Mouse (Mus musculus) MEL (cell line): ENCODE measurements around the gene Cdhr5. TPM values are rescaled to one million over a fixed set of nuclear protein-coding genes. Genes with fewer than 3 reads are reported as not detected.

Experiments
- DNase-seq: peaks from one replicate; pipeline ENCODE4 v3.0.0; 2011; ENCODE audit warnings: low read depth, low spot score
- H3K27ac ChIP-seq: 2 replicates; pipeline ENCODE4 v1.5.1; 2012; ENCODE audit warnings: low read depth, mild to moderate bottlenecking, control low read depth, low read length, moderate library complexity; ENCODE audit not compliant: control insufficient read depth
- H3K27me3 ChIP-seq, 2 experiments: fragments of 150-350 bp in 1 of 2; sonication (generic) in 1 of 2; 2 replicates each; pipeline ENCODE4 v1.6.1; 2012; ENCODE audit warnings: low read length in 2 of 2, mild to moderate bottlenecking in 2 of 2, improper control_type of control experiment in 1 of 2, moderate library complexity in 1 of 2; ENCODE audit not compliant: insufficient read depth in 2 of 2, control insufficient read depth in 1 of 2
- H3K36me3 ChIP-seq, 2 experiments: 2 replicates each; pipeline ENCODE4 v1.6.1; 2012 to 2014; ENCODE audit warnings: low read length in 2 of 2, improper control_type of control experiment in 1 of 2, inconsistent platforms in 1 of 2, mild to moderate bottlenecking in 1 of 2; ENCODE audit not compliant: insufficient read depth in 2 of 2, control insufficient read depth in 1 of 2
- H3K4me1 ChIP-seq, 2 experiments: fragments of 150-350 bp in 1 of 2; sonication (generic) in 1 of 2; 2 replicates each; pipeline ENCODE4 v1.6.1; 2012; ENCODE audit warnings: low read length in 2 of 2, improper control_type of control experiment in 1 of 2, mild to moderate bottlenecking in 1 of 2; ENCODE audit not compliant: insufficient read depth in 2 of 2, control insufficient read depth in 1 of 2
- H3K4me3 ChIP-seq, 2 experiments: fragments of 150-350 bp in 1 of 2; sonication (generic) in 1 of 2; 2 replicates each; pipeline ENCODE4 v1.5.1; 2012; ENCODE audit warnings: low read depth in 2 of 2, low read length in 2 of 2, mild to moderate bottlenecking in 2 of 2, moderate library complexity in 2 of 2, control low read depth in 1 of 2, improper control_type of control experiment in 1 of 2; ENCODE audit not compliant: control insufficient read depth in 1 of 2, insufficient read depth in 1 of 2
- H3K79me2 ChIP-seq: 2 replicates; pipeline ENCODE4 v1.6.1; 2012; ENCODE audit warnings: mild to moderate bottlenecking, low read length, moderate library complexity; ENCODE audit not compliant: control insufficient read depth, poor library complexity, insufficient read depth
- H3K9ac ChIP-seq: 2 replicates; pipeline ENCODE4 v1.6.1; 2012; ENCODE audit warnings: low read depth, mild to moderate bottlenecking, control low read depth, low read length, moderate library complexity; ENCODE audit not compliant: control insufficient read depth, poor library complexity, severe bottlenecking
- H3K9me3 ChIP-seq: fragments of 150-350 bp; sonication (generic); replicated peaks from 2 replicates; pipeline ENCODE4 v1.6.1; 2012; ENCODE audit warnings: mild to moderate bottlenecking, low read length, improper control_type of control experiment, moderate library complexity; ENCODE audit not compliant: insufficient read depth
- BHLHE40 ChIP-seq: IDR thresholded peaks from 2 replicates; pipeline ENCODE4 v1.6.1; 2012; ENCODE audit warnings: low read depth, mild to moderate bottlenecking, inconsistent platforms, low read length, improper control_type of control experiment, borderline replicate concordance
- CHD1 ChIP-seq: IDR thresholded peaks from 2 replicates; pipeline ENCODE4 v1.6.1; 2012; ENCODE audit warnings: low read depth, mild to moderate bottlenecking, inconsistent platforms, low read length, improper control_type of control experiment
- CHD2 ChIP-seq: IDR thresholded peaks from 2 replicates; pipeline ENCODE4 v1.6.1; 2011; ENCODE audit warnings: low read length, improper control_type of control experiment
- CTCF ChIP-seq, 3 experiments: IDR thresholded peaks in 2 of 3; conservative IDR thresholded peaks in 1 of 3; 2 replicates each; pipeline ENCODE4 v1.5.1; 2011 to 2012; ENCODE audit warnings: low read length in 3 of 3, low read depth in 2 of 3, mild to moderate bottlenecking in 2 of 3, improper control_type of control experiment in 1 of 3, inconsistent platforms in 1 of 3, mixed read lengths in 1 of 3, moderate library complexity in 1 of 3; ENCODE audit not compliant: control insufficient read depth in 1 of 3, insufficient read depth in 1 of 3, poor library complexity in 1 of 3, severe bottlenecking in 1 of 3
- E2F4 ChIP-seq: IDR thresholded peaks from 2 replicates; pipeline ENCODE4 v1.6.1; 2011; ENCODE audit warnings: low read depth, low read length, improper control_type of control experiment, borderline replicate concordance
- ELF1 ChIP-seq: IDR thresholded peaks from 2 replicates; pipeline ENCODE4 v1.6.1; 2014; ENCODE audit warnings: low read depth, mild to moderate bottlenecking, inconsistent platforms, low read length, improper control_type of control experiment, moderate library complexity
- GABPA ChIP-seq: IDR thresholded peaks from 2 replicates; pipeline ENCODE4 v1.6.1; 2012; ENCODE audit warnings: low read depth, mild to moderate bottlenecking, inconsistent platforms, low read length, improper control_type of control experiment, moderate library complexity
- HCFC1 ChIP-seq: IDR thresholded peaks from 2 replicates; pipeline ENCODE4 v1.6.1; 2012; ENCODE audit warnings: low read depth, mild to moderate bottlenecking, inconsistent platforms, low read length, improper control_type of control experiment, moderate library complexity
- JUND ChIP-seq: IDR thresholded peaks from 2 replicates; pipeline ENCODE4 v1.6.1; 2011; ENCODE audit warnings: low read depth, mild to moderate bottlenecking, improper control_type of control experiment, low read length
- KAT2A ChIP-seq: conservative IDR thresholded peaks from 2 replicates; pipeline ENCODE4 v1.6.1; 2012; ENCODE audit warnings: low read depth, low read length, improper control_type of control experiment, inconsistent platforms
- MAFK ChIP-seq: IDR thresholded peaks from 2 replicates; pipeline ENCODE4 v1.6.1; 2011; ENCODE audit warnings: low read depth, mild to moderate bottlenecking, low read length, improper control_type of control experiment, borderline replicate concordance
- MAX ChIP-seq: IDR thresholded peaks from 2 replicates; pipeline ENCODE4 v1.6.1; 2011; ENCODE audit warnings: low read length, improper control_type of control experiment
- MAZ ChIP-seq: IDR thresholded peaks from 2 replicates; pipeline ENCODE4 v1.6.1; 2012; ENCODE audit warnings: low read depth, mild to moderate bottlenecking, inconsistent platforms, low read length, improper control_type of control experiment
- MEF2A ChIP-seq: IDR thresholded peaks from 2 replicates; pipeline ENCODE4 v1.6.1; 2014; ENCODE audit warnings: low read depth, mild to moderate bottlenecking, inconsistent platforms, low read length, improper control_type of control experiment; ENCODE audit not compliant: poor library complexity, insufficient replicate concordance, severe bottlenecking; ENCODE audit errors: extremely low read depth
- MYB ChIP-seq: IDR thresholded peaks from 2 replicates; pipeline ENCODE4 v1.6.1; 2011; ENCODE audit warnings: mild to moderate bottlenecking, low read depth, low read length, improper control_type of control experiment
- MYC ChIP-seq: IDR thresholded peaks from 2 replicates; pipeline ENCODE4 v1.6.1; 2011; ENCODE audit warnings: low read depth, mild to moderate bottlenecking, low read length, improper control_type of control experiment, moderate library complexity
- NELFE ChIP-seq: IDR thresholded peaks from 2 replicates; pipeline ENCODE4 v1.6.1; 2011; ENCODE audit warnings: low read depth, low read length, improper control_type of control experiment
- NRF1 ChIP-seq: IDR thresholded peaks from 2 replicates; pipeline ENCODE4 v1.6.1; 2014; ENCODE audit warnings: low read depth, mild to moderate bottlenecking, inconsistent platforms, low read length, improper control_type of control experiment, moderate library complexity; ENCODE audit not compliant: poor library complexity, insufficient read depth, severe bottlenecking
- POLR2A ChIP-seq, 2 experiments: IDR thresholded peaks; 2 replicates each; pipeline ENCODE4 v1.6.1; 2011 to 2012; ENCODE audit warnings: low read length in 2 of 2, mild to moderate bottlenecking in 2 of 2, control low read depth in 1 of 2, improper control_type of control experiment in 1 of 2, low read depth in 1 of 2, moderate library complexity in 1 of 2; ENCODE audit not compliant: control insufficient read depth in 1 of 2, insufficient read depth in 1 of 2, poor library complexity in 1 of 2
- POLR2AphosphoS2 ChIP-seq: IDR thresholded peaks from 2 replicates; pipeline ENCODE4 v1.6.1; 2011; ENCODE audit warnings: low read length, improper control_type of control experiment
- RAD21 ChIP-seq: IDR thresholded peaks from 2 replicates; pipeline ENCODE4 v1.6.1; 2011; ENCODE audit warnings: mild to moderate bottlenecking, low read depth, low read length, improper control_type of control experiment
- RCOR1 ChIP-seq: IDR thresholded peaks from 2 replicates; pipeline ENCODE4 v1.6.1; 2012; ENCODE audit warnings: low read depth, mild to moderate bottlenecking, inconsistent platforms, low read length, improper control_type of control experiment
- SMC3 ChIP-seq: IDR thresholded peaks from 2 replicates; pipeline ENCODE4 v1.6.1; 2011; ENCODE audit warnings: low read depth, low read length, improper control_type of control experiment
- TAL1 ChIP-seq: IDR thresholded peaks from 2 replicates; pipeline ENCODE4 v1.6.1; 2012; ENCODE audit warnings: mild to moderate bottlenecking, inconsistent platforms, low read length, moderate library complexity, mixed read lengths
- TBP ChIP-seq: IDR thresholded peaks from 2 replicates; pipeline ENCODE4 v1.8.0; 2011; ENCODE audit warnings: low read depth, low read length, improper control_type of control experiment
- TCF12 ChIP-seq: IDR thresholded peaks from 2 replicates; pipeline ENCODE4 v1.6.1; 2014; ENCODE audit warnings: low read depth, mild to moderate bottlenecking, inconsistent platforms, low read length, improper control_type of control experiment, moderate library complexity
- USF1 ChIP-seq: IDR thresholded peaks from 2 replicates; pipeline ENCODE4 v1.6.1; 2014; ENCODE audit warnings: low read depth, mild to moderate bottlenecking, inconsistent platforms, low read length, improper control_type of control experiment, moderate library complexity
- USF2 ChIP-seq, 2 experiments: IDR thresholded peaks; 2 replicates each; pipeline ENCODE4 v1.6.1; 2011 to 2012; ENCODE audit warnings: improper control_type of control experiment in 2 of 2, low read length in 2 of 2, borderline replicate concordance in 1 of 2, inconsistent platforms in 1 of 2, low read depth in 1 of 2, mild to moderate bottlenecking in 1 of 2; ENCODE audit not compliant: insufficient read depth in 1 of 2
- ZMIZ1 ChIP-seq: IDR thresholded peaks from 2 replicates; pipeline ENCODE4 v1.6.1; 2012; ENCODE audit warnings: low read depth, mild to moderate bottlenecking, inconsistent platforms, low read length, improper control_type of control experiment, moderate library complexity
- polyA plus RNA-seq, 2 experiments: library from polyadenylated mRNA; stranded (reverse) in 1 of 2; unstranded in 1 of 2; fragments of >175 nt in 1 of 2; fragments of >200 nt in 1 of 2; gene quantifications; 2 replicates each; pipeline versions ENCODE4 v1.2.1 to v1.2.4; 2012; ENCODE audit warnings: low replicate concordance in 2 of 2, low read depth in 1 of 2; ENCODE audit not compliant: insufficient read length in 2 of 2, insufficient read depth in 1 of 2, missing spikeins in 1 of 2
- total RNA-seq: library from RNA; depleted of rRNA; stranded (reverse); fragments of 300-350 nt; gene quantifications from 2 replicates; pipeline ENCODE4 v1.2.3, GENCODE M21; 2012

The Cdhr5 gene
- total and polyA plus RNA-seq, 3 experiments = not detected

DNA sequence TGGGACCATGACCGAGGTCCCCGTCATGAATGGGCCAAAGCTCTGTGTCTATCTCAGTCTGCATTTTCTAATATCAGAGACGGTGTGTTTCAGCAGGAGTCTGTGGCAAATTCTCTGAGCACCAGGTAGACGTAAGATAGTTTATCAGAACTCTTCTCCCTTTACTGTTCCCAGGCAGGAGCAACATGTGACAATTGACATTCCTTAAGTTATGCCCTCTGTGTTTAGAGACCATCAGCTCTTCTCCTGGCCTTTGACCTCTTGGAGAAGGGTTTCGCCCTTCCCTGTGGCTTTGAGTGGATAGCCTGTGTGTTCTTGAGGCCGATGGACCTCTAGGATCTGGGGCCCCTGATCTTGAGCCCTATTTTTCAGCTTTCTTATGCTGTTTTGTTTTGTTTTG is 46.9 kb downstream of the Cdhr5 start:
- Histone ChIP-seq H3K36me3 (peaks cover 11 to 20% of the 10 kb centered on the region in 2 experiments; a peak in 3 of 4 replicates), H3K4me3 (peak overlapping the region; percentile 76 to 78), H3K79me2 (peaks cover 36% of the 10 kb centered on the region), H3K9me3 (no peaks in the 10 kb centered on the region), H3K27me3 (no peaks in the 10 kb centered on the region), H3K4me1 (peaks cover 4 to 12% of the 10 kb centered on the region in 2 experiments; a peak in 2 of 4 replicates), H3K9ac (peak overlapping the region; percentile 83), H3K27ac (no peak overlapping the region)
- no peak for TF ChIP-seq JUND
- no peak for TF ChIP-seq NRF1
- TF ChIP-seq USF2 (IDR thresholded peaks at IDR 0.05; ENCODE audit: borderline replicate concordance in 1 of 2, insufficient read depth in 1 of 2, low read depth in 1 of 2, low read length in 2 of 2) = no peak
- TF ChIP-seq MAFK = no peak
- no peak for TF ChIP-seq RAD21
- no peak for TF ChIP-seq TBP
- TF ChIP-seq CHD2 = no peak
- no peak for TF ChIP-seq BHLHE40
- TF ChIP-seq MAX = no peak
- no peak for TF ChIP-seq MYB
- TF ChIP-seq ZMIZ1 = no peak
- no peak for TF ChIP-seq MAZ
- no peak for DNase-seq

- peaks cover 36% of the 10 kb centered on the region for H3K79me2 ChIP-seq
- peak within 1 kb of the TSS; percentile 76 to 78 for H3K4me3 ChIP-seq
- DNase-seq = peak; percentile 93
- peaks cover 4 to 12% of the 10 kb centered on the region in 2 experiments; a peak in 2 of 4 replicates for H3K4me1 ChIP-seq
- H3K9me3 ChIP-seq = no peaks in the 10 kb centered on the region
- no peaks in the 10 kb centered on the region for H3K27me3 ChIP-seq
- H3K27ac ChIP-seq = peak within 1 kb of the TSS; percentile 89
- H3K36me3 ChIP-seq = peaks cover 11 to 14% of the 10 kb centered on the region in 2 experiments; a peak in 3 of 4 replicates
- H3K9ac ChIP-seq = peak within 1 kb of the TSS; percentile 83
- TF ChIP-seq BHLHE40 (peak; percentile 54; the same call in 1 of the 2 replicates), NELFE (peak; percentile 65), TCF12 (0 out of 2 replicates have a peak, but pooled peaks have one; percentile 23), GABPA (no peak), MYC (peak; percentile 48; the same call in 1 of the 2 replicates), MAZ (peak; percentile 53; the same call in 1 of the 2 replicates), MEF2A (no peak), CTCF (IDR thresholded peaks at IDR 0.05 in 2 of 3, conservative IDR thresholded peaks at IDR 0.05 in 1 of 3; ENCODE audit: control insufficient read depth in 1 of 3, insufficient read depth in 1 of 3, low read depth in 2 of 3, low read length in 3 of 3, poor library complexity in 1 of 3, severe bottlenecking in 1 of 3) (peak; percentile 90 to 95 (median 91)), E2F4 (no peak), USF1 (no peak), RAD21 (no peak; the same call in 1 of the 2 replicates), TAL1 (no peak), HCFC1 (peak; percentile 89), CHD1 (peak; percentile 100), SMC3 (peak; percentile 55), POLR2A (IDR thresholded peaks at IDR 0.05; ENCODE audit: control insufficient read depth in 1 of 2, insufficient read depth in 1 of 2, low read depth in 1 of 2, low read length in 2 of 2, poor library complexity in 1 of 2) (peak; percentile 72 to 80; a peak in 3 of 4 replicates), POLR2AphosphoS2 (peak; percentile 45; the same call in 1 of the 2 replicates), KAT2A (peak; percentile 80; the same call in 1 of the 2 replicates), CHD2 (no peak), NRF1 (0 out of 2 replicates have a peak, but pooled peaks have one; percentile 24), RCOR1 (no peak), ELF1 (peak; percentile 88), MAX (peak; percentile 43; the same call in 1 of the 2 replicates)
Observed at GRCm38 (mm10) chr7:141228279-141229067, 48.1 kb downstream of the Cdhr5 start, which contains the start of gene Phrf1. TSS of gene Phrf1 (plus strand) at chr7:141228784.
